Mouse (Mus musculus): ENCODE data around the gene Grhpr. TPM values are rescaled to one million over a fixed set of nuclear protein-coding genes. Genes with fewer than 3 reads are reported as not detected.
"Not testable (repeated sequence)": the region's sequence is repeated elsewhere in the genome, so short reads cannot be mapped to it uniquely, and the experiment has no call there.

Gene Grhpr
- total RNA-seq (2021) = 10 to 100 TPM; 20.2 to 24.0 TPM

GRCm38 (mm10) chr4:44981280-44981973, at the start of gene Grhpr:
Gene Grhpr (plus strand): TSS chr4:44981395.
- DNase-seq (ENCODE audit: low spot score in 2 of 2) = peak; percentile 68 to 74
- intact Hi-C loops (cut with DNase I) = no loop called here

- intact Hi-C loops (cut with DNase I) = no loop called here
- DNase-seq (ENCODE audit: low spot score in 2 of 2) = peak in 1 of 2 experiments; percentile 19
These were observed 49.5 kb upstream of the Grhpr start for GRCm38 (mm10) chr4:44931732-44932131.

- DNase-seq (ENCODE audit: low spot score in 2 of 2) = no peak
- intact Hi-C loops (cut with DNase I) = no loop called here
These were observed 42.5 kb upstream of the Grhpr start for GRCm38 (mm10) chr4:44938359-44939340.

GRCm38 (mm10) chr4:44939576-44940249, 41.5 kb upstream of the Grhpr start:
- intact Hi-C loops (cut with DNase I) = no loop called here

GRCm38 (mm10) chr4:44940286-44940685, 40.9 kb upstream of the Grhpr start:
- DNase-seq (ENCODE audit: low spot score in 2 of 2) = no peak
- intact Hi-C loops (cut with DNase I) = no loop called here

More at GRCm38 (mm10) chr4:44939576-44940249, 41.5 kb upstream of the Grhpr start:
- no peak for DNase-seq (ENCODE audit: low spot score in 2 of 2)

- DNase-seq (ENCODE audit: low spot score in 2 of 2) = no peak
- intact Hi-C loops (cut with DNase I) = no loop called here
These were observed 39.0 kb upstream of the Grhpr start for GRCm38 (mm10) chr4:44942237-44942636.

GRCm38 (mm10) chr4:44943480-44943879, 37.7 kb upstream of the Grhpr start:
- no peak for DNase-seq (ENCODE audit: low spot score in 2 of 2)
- intact Hi-C loops (cut with DNase I) = no loop called here

GRCm38 (mm10) chr4:44944426-44945075, 36.6 kb upstream of the Grhpr start:
- intact Hi-C loops (cut with DNase I) = no loop called here
- no peak for DNase-seq (ENCODE audit: low spot score in 2 of 2)

GRCm38 (mm10) chr4:44946126-44946525, 35.1 kb upstream of the Grhpr start:
- DNase-seq (ENCODE audit: low spot score in 2 of 2); intact Hi-C loops (cut with DNase I): not testable (repeated sequence)

GRCm38 (mm10) chr4:44947464-44947863, 33.7 kb upstream of the Grhpr start:
- DNase-seq (ENCODE audit: low spot score in 2 of 2) = no peak
- intact Hi-C loops (cut with DNase I) = no loop called here

GRCm38 (mm10) chr4:44948314-44948713, 32.9 kb upstream of the Grhpr start:
- intact Hi-C loops (cut with DNase I) = no loop called here
- DNase-seq (ENCODE audit: low spot score in 2 of 2) = no peak

- DNase-seq (ENCODE audit: low spot score in 2 of 2) = no peak
- intact Hi-C loops (cut with DNase I) = no loop called here
These were observed 28.2 kb upstream of the Grhpr start for GRCm38 (mm10) chr4:44953041-44953440.

- no peak for DNase-seq (ENCODE audit: low spot score in 2 of 2)
These were observed 22.4 kb upstream of the Grhpr start for GRCm38 (mm10) chr4:44958776-44959175.

GRCm38 (mm10) chr4:44959220-44959619, 22.0 kb upstream of the Grhpr start:
- intact Hi-C loops (cut with DNase I) = no loop called here
- DNase-seq (ENCODE audit: low spot score in 2 of 2) = no peak

More at GRCm38 (mm10) chr4:44958776-44959175, 22.4 kb upstream of the Grhpr start:
- intact Hi-C loops (cut with DNase I) = no loop called here

GRCm38 (mm10) chr4:44963156-44963555, 18.0 kb upstream of the Grhpr start:
- intact Hi-C loops (cut with DNase I) = no loop called here
- no peak for DNase-seq (ENCODE audit: low spot score in 2 of 2)

- intact Hi-C loops (cut with DNase I) = no loop called here
- no peak for DNase-seq (ENCODE audit: low spot score in 2 of 2)
These were observed 16.0 kb upstream of the Grhpr start for GRCm38 (mm10) chr4:44965175-44965574.

GRCm38 (mm10) chr4:44965736-44966135, 15.5 kb upstream of the Grhpr start:
- no peak for DNase-seq (ENCODE audit: low spot score in 2 of 2)
- intact Hi-C loops (cut with DNase I) = no loop called here

- DNase-seq (ENCODE audit: low spot score in 2 of 2) = no peak
- intact Hi-C loops (cut with DNase I) = no loop called here
These were observed 13.8 kb upstream of the Grhpr start for GRCm38 (mm10) chr4:44967402-44967801.

GRCm38 (mm10) chr4:44970056-44970455, 11.1 kb upstream of the Grhpr start:
- intact Hi-C loops (cut with DNase I) = loop anchor here (5.0 kb wide), 1 partner anchor 42 kb away; the partner anchor contains the start of gene Zbtb5
- no peak for DNase-seq (ENCODE audit: low spot score in 2 of 2)

Measured in left cerebral cortex, postnatal 25 days (tissue).